Mouse (Mus musculus): ENCODE results near the gene Dtymk. TPM values are rescaled to one million over a fixed set of nuclear protein-coding genes. Genes with fewer than 3 reads are reported as not detected.

The Dtymk gene
- polyA plus RNA-seq, 1 experiment from 2014 or later, result 86.4 TPM

DNA sequence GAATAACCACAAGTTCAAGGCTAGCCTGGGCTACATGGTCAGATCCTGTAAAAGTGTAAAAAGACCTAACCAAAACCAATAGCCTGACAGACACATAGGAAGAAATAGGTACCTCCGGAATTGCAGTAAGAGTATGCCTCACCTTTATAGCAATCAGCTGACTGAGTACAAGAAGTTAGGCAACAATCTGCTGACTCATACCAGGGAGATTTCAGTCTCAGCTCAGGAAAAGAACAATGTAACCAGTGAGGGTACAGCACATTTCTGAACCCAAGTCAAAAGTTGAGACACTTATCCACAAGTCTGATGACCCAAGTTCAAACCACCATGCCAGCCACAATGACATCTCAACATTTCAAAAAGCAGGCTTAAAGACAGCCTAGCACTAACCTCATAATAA, 53.2 kb downstream of the Dtymk start:
- DNase-seq (ENCODE audit: low read depth, low spot score), result no peak
- H3K27me3 ChIP-seq, result no peaks in the 10 kb centered on the region
- CTCF ChIA-PET, result no interaction called here
- no peak for ATAC-seq
- TF ChIP-seq CTCF (IDR thresholded peaks at IDR 0.05), result no peak
- POLR2A ChIA-PET, result no interaction called here
- in situ Hi-C loops (cut with MboI; ENCODE audit: low pct_unique_long_range_greater_than_20kb), result no loop called here

- POLR2A ChIA-PET, result interaction anchor here (0.6 kb wide), 1 partner anchor 126 kb away, joined by 3 read pairs; no protein-coding TSS in a partner anchor
- no peak for TF ChIP-seq CTCF (IDR thresholded peaks at IDR 0.05)
- DNase-seq (ENCODE audit: low read depth, low spot score) (no peak), ATAC-seq (no peak)
- in situ Hi-C loops (cut with MboI; ENCODE audit: low pct_unique_long_range_greater_than_20kb), result no loop called here
- CTCF ChIA-PET, result no interaction called here
- H3K27me3 ChIP-seq, result no peaks in the 10 kb centered on the region
These were observed 55.6 kb downstream of the Dtymk start for GRCm38 (mm10) chr1:93746179-93746578.

GRCm38 (mm10) chr1:93742910-93743309, 58.8 kb downstream of the Dtymk start:
- no peaks in the 10 kb centered on the region for H3K27me3 ChIP-seq
- no peak for ATAC-seq

More at GRCm38 (mm10) chr1:93742910-93743309, 58.8 kb downstream of the Dtymk start:
- DNase-seq (ENCODE audit: low read depth, low spot score), result no peak
- no peak for TF ChIP-seq CTCF (IDR thresholded peaks at IDR 0.05)
- CTCF ChIA-PET, result no interaction called here
- POLR2A ChIA-PET, result no interaction called here
- in situ Hi-C loops (cut with MboI; ENCODE audit: low pct_unique_long_range_greater_than_20kb), result no loop called here

Other genes with a start within 250 kb of the Dtymk start
- gene Stk25, start 143.3 kb downstream of the Dtymk start, polyA plus RNA-seq (2021), result 201 TPM
- 14.8 TPM for gene Bok, start 116.3 kb downstream of the Dtymk start, polyA plus RNA-seq (2021)
- 74.5 TPM for gene Atg4b, start 50.4 kb downstream of the Dtymk start, polyA plus RNA-seq (2021)
- 86.0 TPM for gene Thap4, start 47.1 kb downstream of the Dtymk start, polyA plus RNA-seq (2021)
- gene Ing5, start 2.0 kb upstream of the Dtymk start, polyA plus RNA-seq (2021), result 10.4 TPM
- 34.9 TPM for gene D2hgdh, start 23.0 kb upstream of the Dtymk start, polyA plus RNA-seq (2021)
- not detected for gene Gal3st2, start 59.4 kb upstream of the Dtymk start, polyA plus RNA-seq (2021)
- gene Gal3st2b, start 116.4 kb upstream of the Dtymk start, polyA plus RNA-seq (2021), result 0.28 TPM
- gene Gal3st2c, start 188.6 kb upstream of the Dtymk start, polyA plus RNA-seq (2021), result 0.06 TPM
- gene Neu4, start 218.5 kb upstream of the Dtymk start, polyA plus RNA-seq (2021), result not detected

All from Patski (cell line).